Comparison of ENCODE assay signal across 8 mouse cellular contexts in genomic region chr12:4475251-4475993, GRCm38 (mm10). TPM values are rescaled to one million over a fixed set of nuclear protein-coding genes. Genes with fewer than 3 reads are reported as not detected.
DNase-seq lines count a peak whose midpoint lies in the region; ATAC-seq and TF ChIP-seq lines count a peak whose summit lies in the region.

No protein-coding gene starts in this region.

- no peaks in the 10 kb centered on the region for H3K36me3 ChIP-seq in hindbrain, embryonic 13.5 days
- H3K36me3 ChIP-seq in midbrain, embryonic 16.5 days (ENCODE audit: control insufficient read depth, insufficient read depth, low read length) = no peaks in the 10 kb centered on the region

- TF ChIP-seq CTCF in left cerebral cortex, adult 2 months (IDR thresholded peaks at IDR 0.05) = no peak

- H3K4me1 ChIP-seq in hindbrain, embryonic 13.5 days (replicated peaks) = peaks cover 30% of the 10 kb centered on the region
- H3K4me1 ChIP-seq in midbrain, embryonic 16.5 days (ENCODE audit: control insufficient read depth, insufficient read depth, low read length) = peaks cover 25% of the 10 kb centered on the region

- DNase-seq in left cerebral cortex, adult 2 months (ENCODE audit: extremely low spot score in 1 of 2, low spot score in 2 of 2) = no peak
- no peak for DNase-seq in left cerebral cortex, adult 11 months (ENCODE audit: low spot score)
- peak; percentile 21 for DNase-seq in brain, adult 2 months (ENCODE audit: low read depth, low spot score)
- DNase-seq in adrenal gland, postnatal 4 days (ENCODE audit: low spot score in 2 of 2) = no peak
- no peak for DNase-seq in adrenal gland, postnatal 10 days
- no peak for DNase-seq in cerebellum, postnatal 36 days

- H3K27me3 ChIP-seq in hindbrain, embryonic 13.5 days = no peaks in the 10 kb centered on the region
- H3K27me3 ChIP-seq in midbrain, embryonic 16.5 days (ENCODE audit: control insufficient read depth, insufficient read depth, low read depth, low read length) = no peaks in the 10 kb centered on the region

- ATAC-seq in hindbrain, embryonic 13.5 days (ENCODE audit: low FRiP score) = peak; percentile 25; the same call in 1 of the 2 replicates
- ATAC-seq in midbrain, embryonic 16.5 days = 0 out of 2 replicates have a peak, but pooled peaks have one; percentile 3

- intact Hi-C loops in left cerebral cortex, adult 2 months (cut with DNase I) = loop anchor here (5.0 to 10.0 kb wide), 3 partner anchors 178 to 241 kb away; partner anchors contain the start of genes Cenpo and Ptrhd1

- peak overlapping the region; percentile 85 for H3K4me2 ChIP-seq in hindbrain, embryonic 13.5 days
- peak overlapping the region; percentile 65 for H3K4me2 ChIP-seq in midbrain, embryonic 16.5 days (ENCODE audit: low read length)

- peak overlapping the region; percentile 88 for H3K27ac ChIP-seq in left cerebral cortex, adult 2 months
- peak overlapping the region; percentile 98 for H3K27ac ChIP-seq in hindbrain, embryonic 13.5 days
- peak overlapping the region; percentile 97; the same call in 1 of the 2 replicates for H3K27ac ChIP-seq in midbrain, embryonic 16.5 days (ENCODE audit: low read length)

- H3K4me3 ChIP-seq in left cerebral cortex, adult 2 months = peak overlapping the region; percentile 92
- peak overlapping the region; percentile 94 for H3K4me3 ChIP-seq in hindbrain, embryonic 13.5 days
- H3K4me3 ChIP-seq in midbrain, embryonic 16.5 days (ENCODE audit: low read depth, low read length) = peak overlapping the region; percentile 96

- H3K9ac ChIP-seq in hindbrain, embryonic 13.5 days = peak overlapping the region; percentile 97
- peak overlapping the region; percentile 99 for H3K9ac ChIP-seq in midbrain, embryonic 16.5 days (ENCODE audit: low read depth, low read length)

- WGBS in hindbrain, embryonic 13.5 days = 12% methylated on average over 18 of the region's 18 CpGs
- 6% methylated on average over 18 of the region's 18 CpGs for WGBS in midbrain, embryonic 16.5 days

- no peaks in the 10 kb centered on the region for H3K9me3 ChIP-seq in hindbrain, embryonic 13.5 days
- H3K9me3 ChIP-seq in midbrain, embryonic 16.5 days (replicated peaks; ENCODE audit: control insufficient read depth, low read length, poor library complexity, severe bottlenecking) = no peaks in the 10 kb centered on the region

RNA-seq across cellular contexts. Expression of gene Ncoa1, which starts 1.6 kb away (rescaled TPM):
- total RNA-seq in left cerebral cortex, adult 2 months (2021) = 100 to 1,000 TPM; 109 to 115 TPM
- polyA plus RNA-seq in hindbrain, embryonic 13.5 days (2015; fragmentation: Nextera tagmentation; extraction: Ambion mirVana) = 10.3 and 11.5 TPM in 2 replicates
- 10.0 and 10.9 TPM in 2 replicates for polyA plus RNA-seq in midbrain, embryonic 16.5 days (2015; fragmentation: Nextera tagmentation; extraction: Ambion mirVana)
- total RNA-seq in adrenal gland, postnatal 4 days (2021) = 10 to 100 TPM; 47.5 to 48.2 TPM
- 10 to 100 TPM; 30.2 to 36.4 TPM for total RNA-seq in adrenal gland, postnatal 10 days (2021)
